In the genomic region with DNA sequence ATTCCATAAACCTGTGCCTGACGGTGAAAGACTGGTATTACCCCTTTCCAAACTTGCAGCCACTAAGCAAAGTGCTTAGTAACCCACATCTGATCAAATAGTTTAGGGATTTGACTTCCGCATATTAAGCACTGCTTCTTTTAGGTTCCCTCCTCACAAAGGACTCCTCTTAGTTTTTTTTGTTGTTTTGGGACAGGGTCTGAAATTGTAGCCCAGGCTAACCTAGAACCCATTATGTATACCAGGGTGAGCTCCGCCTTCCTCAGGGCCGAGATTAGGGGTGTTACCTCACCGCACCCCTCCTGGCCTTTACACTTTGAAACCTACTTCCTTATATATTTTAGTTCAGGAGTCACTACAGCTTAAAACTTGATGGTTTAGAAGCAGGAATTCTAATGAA, we compare ENCODE assay signal across 9 mouse cellular contexts. TPM values are rescaled to one million over a fixed set of nuclear protein-coding genes. Genes with fewer than 3 reads are reported as not detected.
A peak's percentile ranks its signal among the peaks of the same experiment; 100 is the strongest.
DNase-seq lines count a peak whose midpoint lies in the region; ATAC-seq and TF ChIP-seq lines count a peak whose summit lies in the region.
"Had no signal": no experiment of that assay in that cellular context is flagged by ENCODE, and none has a peak within 500 bp of the region (broad histone marks: within the 10 kb centered on the region; RNA-seq: fewer than 3 reads in every experiment).

No protein-coding gene starts in this region.

- no peaks in the 10 kb centered on the region for H3K9me3 ChIP-seq in heart, embryonic 13.5 days
- no peaks in the 10 kb centered on the region for H3K9me3 ChIP-seq in MEL (replicated peaks; ENCODE audit: insufficient read depth, low read length)
- H3K9me3 ChIP-seq in hindbrain, embryonic 16.5 days (ENCODE audit: control insufficient read depth, low read length), result no peaks in the 10 kb centered on the region
- H3K9me3 ChIP-seq in midbrain, embryonic 14.5 days (ENCODE audit: control insufficient read depth, low read length), result no peaks in the 10 kb centered on the region

- TF ChIP-seq RAD21 in MEL (IDR thresholded peaks at IDR 0.05; ENCODE audit: low read depth, low read length), result no peak

- peaks cover 65% of the 10 kb centered on the region for H3K4me1 ChIP-seq in heart, embryonic 13.5 days
- peaks cover 18 to 51% of the 10 kb centered on the region in 2 experiments for H3K4me1 ChIP-seq in MEL (ENCODE audit: control insufficient read depth in 1 of 2, insufficient read depth in 2 of 2, low read length in 2 of 2)
- peaks cover 21% of the 10 kb centered on the region for H3K4me1 ChIP-seq in hindbrain, embryonic 16.5 days (ENCODE audit: control insufficient read depth, insufficient read depth, low read depth, low read length)
- peaks cover 35% of the 10 kb centered on the region for H3K4me1 ChIP-seq in midbrain, embryonic 14.5 days (ENCODE audit: control insufficient read depth, insufficient read depth, low read length)
- peaks cover 15% of the 10 kb centered on the region for H3K4me1 ChIP-seq in cerebellum, adult 2 months (ENCODE audit: control insufficient read depth, insufficient read depth, low read length)

- H3K27ac ChIP-seq in heart, embryonic 13.5 days (replicated peaks), result peak overlapping the region; percentile 85; the same call in 1 of the 2 replicates
- H3K27ac ChIP-seq in MEL (ENCODE audit: control insufficient read depth, low read depth, low read length), result peak overlapping the region; percentile 87
- no peak overlapping the region for H3K27ac ChIP-seq in hindbrain, embryonic 16.5 days (ENCODE audit: low read depth, low read length)
- no peak overlapping the region for H3K27ac ChIP-seq in midbrain, embryonic 14.5 days (replicated peaks; ENCODE audit: low read depth, low read length)
- no peak overlapping the region for H3K27ac ChIP-seq in cerebellum, adult 2 months (ENCODE audit: insufficient read depth, low read length)

- TF ChIP-seq EP300 in MEL (IDR thresholded peaks at IDR 0.05; ENCODE audit: low read depth in 1 of 2, low read length in 2 of 2), result peak; percentile 21 to 58; a peak in 2 of 4 replicates

- intact Hi-C loops in heart, postnatal 10 days (cut with DNase I), result no loop called here
- intact Hi-C loops in left cerebral cortex, postnatal 14 days (cut with DNase I), result loop anchor here (5.0 kb wide), 1 partner anchor 73 kb away; no protein-coding TSS in a partner anchor

- TF ChIP-seq POLR2A in MEL (IDR thresholded peaks at IDR 0.05; ENCODE audit: control insufficient read depth in 1 of 2, insufficient read depth in 1 of 2, low read depth in 1 of 2, low read length in 2 of 2, poor library complexity in 1 of 2), result no peak
- TF ChIP-seq POLR2A in cerebellum, adult 2 months (IDR thresholded peaks at IDR 0.05; ENCODE audit: borderline replicate concordance, insufficient read depth, low read length), result no peak

- no peak for TF ChIP-seq CTCF in MEL (IDR thresholded peaks at IDR 0.05 in 2 of 3, conservative IDR thresholded peaks at IDR 0.05 in 1 of 3; ENCODE audit: control insufficient read depth in 1 of 3, insufficient read depth in 1 of 3, low read depth in 2 of 3, low read length in 3 of 3, poor library complexity in 1 of 3, severe bottlenecking in 1 of 3)
- TF ChIP-seq CTCF in cerebellum, adult 2 months (IDR thresholded peaks at IDR 0.05; ENCODE audit: borderline replicate concordance, insufficient read depth, low read depth, low read length), result no peak

- H3K9ac ChIP-seq in heart, embryonic 13.5 days, result peak overlapping the region; percentile 86
- peak overlapping the region; percentile 95 for H3K9ac ChIP-seq in MEL (ENCODE audit: control insufficient read depth, low read depth, low read length, poor library complexity, severe bottlenecking)
- H3K9ac ChIP-seq in hindbrain, embryonic 16.5 days (ENCODE audit: low read depth, low read length), result no peak overlapping the region; the same call in 1 of the 2 replicates
- H3K9ac ChIP-seq in midbrain, embryonic 14.5 days (replicated peaks; ENCODE audit: low read length), result peak overlapping the region; percentile 48; the same call in 1 of the 2 replicates

- ATAC-seq in heart, embryonic 13.5 days (ENCODE audit: extremely low read depth, insufficient number of reproducible peaks, low FRiP score, low TSS enrichment), result no peak
- ATAC-seq in hindbrain, embryonic 16.5 days, result no peak
- no peak for ATAC-seq in midbrain, embryonic 14.5 days (ENCODE audit: low FRiP score, low TSS enrichment)

- no peaks in the 10 kb centered on the region for H3K36me3 ChIP-seq in heart, embryonic 13.5 days
- peaks cover 0 to 53% of the 10 kb centered on the region in 2 experiments; a peak in 2 of 4 replicates for H3K36me3 ChIP-seq in MEL (ENCODE audit: control insufficient read depth in 1 of 2, insufficient read depth in 2 of 2, low read length in 2 of 2)
- H3K36me3 ChIP-seq in hindbrain, embryonic 16.5 days (ENCODE audit: control insufficient read depth, insufficient read depth, low read length), result no peaks in the 10 kb centered on the region
- no peaks in the 10 kb centered on the region for H3K36me3 ChIP-seq in midbrain, embryonic 14.5 days (ENCODE audit: control insufficient read depth, insufficient read depth, low read length)

- H3K4me3 ChIP-seq in heart, embryonic 13.5 days, result peak overlapping the region; percentile 61
- H3K4me3 ChIP-seq in MEL (ENCODE audit: control insufficient read depth in 1 of 2, insufficient read depth in 1 of 2, low read depth in 2 of 2, low read length in 2 of 2), result peak overlapping the region; percentile 39 to 70
- no peak overlapping the region for H3K4me3 ChIP-seq in hindbrain, embryonic 16.5 days (ENCODE audit: low read length)
- H3K4me3 ChIP-seq in midbrain, embryonic 14.5 days (replicated peaks; ENCODE audit: low read depth, low read length), result peak overlapping the region; percentile 36; the same call in 1 of the 2 replicates
- no peak overlapping the region for H3K4me3 ChIP-seq in cerebellum, adult 2 months (replicated peaks; ENCODE audit: insufficient read depth, low read depth, low read length)

- 32% methylated on average over 5 of the region's 5 CpGs for WGBS in heart, embryonic 13.5 days
- 45% methylated on average over 5 of the region's 5 CpGs for WGBS in hindbrain, embryonic 16.5 days
- whole genome bisulfite sequencing in midbrain, embryonic 14.5 days, result 34% methylated on average over 5 of the region's 5 CpGs
- 32% methylated on average over 5 of the region's 5 CpGs for WGBS in cerebellum, adult 2 months

- H3K79me2 ChIP-seq in MEL (ENCODE audit: control insufficient read depth, insufficient read depth, low read length, poor library complexity), result peaks cover 11% of the 10 kb centered on the region

- no peaks in the 10 kb centered on the region for H3K27me3 ChIP-seq in heart, embryonic 13.5 days (replicated peaks)
- no peaks in the 10 kb centered on the region for H3K27me3 ChIP-seq in MEL (ENCODE audit: control insufficient read depth in 1 of 2, insufficient read depth in 2 of 2, low read length in 2 of 2)
- H3K27me3 ChIP-seq in hindbrain, embryonic 16.5 days (replicated peaks; ENCODE audit: control insufficient read depth, insufficient read depth, low read length), result no peaks in the 10 kb centered on the region
- no peaks in the 10 kb centered on the region for H3K27me3 ChIP-seq in midbrain, embryonic 14.5 days (ENCODE audit: control insufficient read depth, insufficient read depth, low read length)
- no peaks in the 10 kb centered on the region for H3K27me3 ChIP-seq in cerebellum, adult 2 months (ENCODE audit: control insufficient read depth, insufficient read depth, low read length)

- DNase-seq in heart, postnatal 10 days, result no peak
- peak; percentile 90 for DNase-seq in MEL (ENCODE audit: low read depth, low spot score)
- DNase-seq in midbrain, embryonic 14.5 days, result no peak
- no peak for DNase-seq in left cerebral cortex, postnatal 14 days (ENCODE audit: low spot score in 2 of 2)
- no peak for DNase-seq in adrenal gland, postnatal 4 days (ENCODE audit: low spot score in 2 of 2)
- no peak for DNase-seq in cerebellum, adult 2 months
- DNase-seq: lung, adult 18-20 months had no signal

- H3K4me2 ChIP-seq in heart, embryonic 13.5 days, result peak overlapping the region; percentile 96
- H3K4me2 ChIP-seq in hindbrain, embryonic 16.5 days (ENCODE audit: low read length), result peak overlapping the region; percentile 98
- H3K4me2 ChIP-seq in midbrain, embryonic 14.5 days (ENCODE audit: low read length), result peak overlapping the region; percentile 83

RNA-seq across cellular contexts. Expression of gene Msl1, which starts 5.5 kb away (rescaled TPM):
- 14.6 and 15.7 TPM in 2 replicates for polyA plus RNA-seq in heart, embryonic 13.5 days (2015; fragmentation: Nextera tagmentation; extraction: Ambion mirVana)
- total RNA-seq in heart, postnatal 10 days (2021), result 10 to 100 TPM; 70.3 to 83.4 TPM
- total RNA-seq in MEL (2012; rRNA removed), result 35.0 and 37.1 TPM in 2 replicates
- 10 to 100 TPM in 1 of 2 experiments, not detected in 1; 49.4 TPM for polyA plus RNA-seq in MEL (2012; ENCODE audit: insufficient read depth in 1 of 2, insufficient read length in 2 of 2, low read depth in 1 of 2, low replicate concordance in 2 of 2, missing spikeins in 1 of 2)
- 28.2 and 28.6 TPM in 2 replicates for polyA plus RNA-seq in hindbrain, embryonic 16.5 days (2015; fragmentation: Nextera tagmentation; extraction: Ambion mirVana)
- 25.0 and 35.9 TPM in 2 replicates for polyA plus RNA-seq in midbrain, embryonic 14.5 days (2014; fragmentation: Nextera tagmentation; extraction: Ambion mirVana)
- 100 to 1,000 TPM; 168 to 170 TPM for total RNA-seq in left cerebral cortex, postnatal 14 days (2021)
- 100 to 1,000 TPM; 119 to 121 TPM for total RNA-seq in adrenal gland, postnatal 4 days (2021)
- 99.1 and 103 TPM in 2 replicates for polyA plus RNA-seq in cerebellum, adult 2 months (2012; rRNA removed)

RNA-seq across cellular contexts. Expression of gene Nr1d1, which starts 14.7 kb away (rescaled TPM):
- polyA plus RNA-seq in heart, embryonic 13.5 days (2015; fragmentation: Nextera tagmentation; extraction: Ambion mirVana), result 5.9 and 6.4 TPM in 2 replicates
- total RNA-seq in heart, postnatal 10 days (2021), result 10 to 100 TPM; 31.1 to 32.7 TPM
- 1.9 and 2.0 TPM in 2 replicates for total RNA-seq in MEL (2012; rRNA removed)
- polyA plus RNA-seq in MEL (2012; ENCODE audit: insufficient read depth in 1 of 2, insufficient read length in 2 of 2, low read depth in 1 of 2, low replicate concordance in 2 of 2, missing spikeins in 1 of 2), result 1 to 10 TPM in 1 of 2 experiments, not detected in 1; 5.6 TPM
- polyA plus RNA-seq in hindbrain, embryonic 16.5 days (2015; fragmentation: Nextera tagmentation; extraction: Ambion mirVana), result 4.9 and 5.6 TPM in 2 replicates
- 3.0 TPM in 2 replicates for polyA plus RNA-seq in midbrain, embryonic 14.5 days (2014; fragmentation: Nextera tagmentation; extraction: Ambion mirVana)
- 10 to 100 TPM; 82.0 to 85.4 TPM for total RNA-seq in left cerebral cortex, postnatal 14 days (2021)
- total RNA-seq in adrenal gland, postnatal 4 days (2021), result 100 to 1,000 TPM; 104 to 115 TPM
- 144 and 167 TPM in 2 replicates for polyA plus RNA-seq in cerebellum, adult 2 months (2012; rRNA removed)

RNA-seq across cellular contexts. Expression of gene Casc3, which starts 14.9 kb away (rescaled TPM):
- polyA plus RNA-seq in heart, embryonic 13.5 days (2015; fragmentation: Nextera tagmentation; extraction: Ambion mirVana), result 22.3 and 23.1 TPM in 2 replicates
- 10 to 100 TPM; 29.0 to 29.7 TPM for total RNA-seq in heart, postnatal 10 days (2021)
- 18.2 and 20.9 TPM in 2 replicates for total RNA-seq in MEL (2012; rRNA removed)
- 10 to 100 TPM; 58.6 to 61.0 TPM for polyA plus RNA-seq in MEL (2012; ENCODE audit: insufficient read depth in 1 of 2, insufficient read length in 2 of 2, low read depth in 1 of 2, low replicate concordance in 2 of 2, missing spikeins in 1 of 2)
- 41.7 and 49.2 TPM in 2 replicates for polyA plus RNA-seq in hindbrain, embryonic 16.5 days (2015; fragmentation: Nextera tagmentation; extraction: Ambion mirVana)
- polyA plus RNA-seq in midbrain, embryonic 14.5 days (2014; fragmentation: Nextera tagmentation; extraction: Ambion mirVana), result 46.6 and 57.3 TPM in 2 replicates
- 10 to 100 TPM; 53.1 to 54.6 TPM for total RNA-seq in left cerebral cortex, postnatal 14 days (2021)
- 10 to 100 TPM; 45.2 to 54.8 TPM for total RNA-seq in adrenal gland, postnatal 4 days (2021)
- polyA plus RNA-seq in cerebellum, adult 2 months (2012; rRNA removed), result 55.5 TPM in 2 replicates

RNA-seq across cellular contexts. Expression of gene Rapgefl1, which starts 46.8 kb away (rescaled TPM):
- polyA plus RNA-seq in heart, embryonic 13.5 days (2015; fragmentation: Nextera tagmentation; extraction: Ambion mirVana), result 0.64 and 0.98 TPM in 2 replicates
- total RNA-seq in heart, postnatal 10 days (2021), result under 1 TPM; 0.79 to 0.87 TPM
- total RNA-seq in MEL (2012; rRNA removed), result 0.46 and 0.58 TPM in 2 replicates
- polyA plus RNA-seq in MEL (2012; ENCODE audit: insufficient read depth in 1 of 2, insufficient read length in 2 of 2, low read depth in 1 of 2, low replicate concordance in 2 of 2, missing spikeins in 1 of 2), result 1 to 10 TPM in 1 of 2 experiments, not detected in 1; 1.4 TPM
- 11.6 and 13.0 TPM in 2 replicates for polyA plus RNA-seq in hindbrain, embryonic 16.5 days (2015; fragmentation: Nextera tagmentation; extraction: Ambion mirVana)
- polyA plus RNA-seq in midbrain, embryonic 14.5 days (2014; fragmentation: Nextera tagmentation; extraction: Ambion mirVana), result 8.8 and 9.6 TPM in 2 replicates
- 100 to 1,000 TPM; 141 to 143 TPM for total RNA-seq in left cerebral cortex, postnatal 14 days (2021)
- total RNA-seq in adrenal gland, postnatal 4 days (2021), result 1 to 10 TPM; 2.6 to 3.0 TPM
- polyA plus RNA-seq in cerebellum, adult 2 months (2012; rRNA removed), result 56.8 and 58.0 TPM in 2 replicates

RNA-seq across cellular contexts. Expression of gene Thra, which starts 49.4 kb away (rescaled TPM):
- 30.0 and 32.0 TPM in 2 replicates for polyA plus RNA-seq in heart, embryonic 13.5 days (2015; fragmentation: Nextera tagmentation; extraction: Ambion mirVana)
- 100 to 1,000 TPM; 172 to 190 TPM for total RNA-seq in heart, postnatal 10 days (2021)
- total RNA-seq in MEL (2012; rRNA removed), result 22.0 and 29.6 TPM in 2 replicates
- polyA plus RNA-seq in MEL (2012; ENCODE audit: insufficient read depth in 1 of 2, insufficient read length in 2 of 2, low read depth in 1 of 2, low replicate concordance in 2 of 2, missing spikeins in 1 of 2), result 10 to 100 TPM in 1 of 2 experiments, not detected in 1; 50.9 TPM
- 127 and 144 TPM in 2 replicates for polyA plus RNA-seq in hindbrain, embryonic 16.5 days (2015; fragmentation: Nextera tagmentation; extraction: Ambion mirVana)
- polyA plus RNA-seq in midbrain, embryonic 14.5 days (2014; fragmentation: Nextera tagmentation; extraction: Ambion mirVana), result 175 and 194 TPM in 2 replicates
- 1,000 to 10,000 TPM in 1 of 2 experiments, 100 to 1,000 TPM in 1; 962 to 1,004 TPM for total RNA-seq in left cerebral cortex, postnatal 14 days (2021)
- total RNA-seq in adrenal gland, postnatal 4 days (2021), result 100 to 1,000 TPM; 181 to 195 TPM
- polyA plus RNA-seq in cerebellum, adult 2 months (2012; rRNA removed), result 439 and 447 TPM in 2 replicates

Comparison
In these comparisons a context has a peak if more than half of its experiments do, and no peak if none do; other contexts are left out.
1. H3K27ac ChIP-seq: peak in heart, embryonic 13.5 days (single experiment) and MEL (single experiment); none in hindbrain, embryonic 16.5 days (single experiment), midbrain, embryonic 14.5 days (single experiment) and cerebellum, adult 2 months (single experiment).
2. H3K4me3 ChIP-seq: peak in heart, embryonic 13.5 days (single experiment), MEL (2 of 2) and midbrain, embryonic 14.5 days (single experiment); none in hindbrain, embryonic 16.5 days (single experiment) and cerebellum, adult 2 months (single experiment).
3. RNA of gene Nr1d1, which starts 14.7 kb away (polyA plus RNA-seq): 144 to 167 TPM in cerebellum, adult 2 months; 5.9 to 6.4 TPM in heart, embryonic 13.5 days, 5.6 TPM in MEL, 4.9 to 5.6 TPM in hindbrain, embryonic 16.5 days and 3.0 TPM in midbrain, embryonic 14.5 days; every median in the first group is over 10 times any median in the second.
4. Peak in every context shown above with its lines, with median percentiles within 50 percentile points of each other: H3K4me2 ChIP-seq.